Mouse (Mus musculus): ENCODE results near the gene Ccdc63.

DNA sequence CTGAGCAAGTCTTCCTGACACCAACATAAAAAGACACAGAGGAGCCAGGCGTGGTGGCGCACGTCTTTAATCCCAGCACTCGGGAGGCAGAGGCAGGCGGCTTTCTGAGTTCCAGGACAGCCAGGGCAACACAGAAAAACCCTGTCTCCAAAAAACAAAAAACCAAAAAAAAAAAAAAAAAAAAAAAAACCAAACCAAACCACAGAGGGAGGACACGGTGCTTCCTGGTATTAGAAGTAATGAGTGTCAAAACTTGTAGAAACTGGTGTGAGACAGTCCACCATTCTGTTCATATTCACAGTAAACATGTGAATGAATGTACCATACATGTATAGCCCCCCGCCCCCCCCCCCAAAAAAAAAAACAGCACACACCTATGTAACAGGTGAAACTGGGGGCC lies 35.3 kb upstream of the Ccdc63 start:
- TF ChIP-seq POLR2A (IDR thresholded peaks at IDR 0.05; ENCODE audit: control insufficient read depth, extremely low read depth, insufficient read depth, low read length, poor library complexity) (no peak), CTCF (IDR thresholded peaks at IDR 0.05; ENCODE audit: borderline replicate concordance, control insufficient read depth, extremely low read depth, insufficient read depth, low read length, poor library complexity) (no peak)

All from thymus, adult 2 months (tissue).